Mouse (Mus musculus) adrenal gland, postnatal 4 days (tissue): ENCODE data around the gene Tmem139. TPM values are rescaled to one million over a fixed set of nuclear protein-coding genes. Genes with fewer than 3 reads are reported as not detected.

Experiments
- DNase-seq, 2 experiments: peaks; one replicate each; pipeline ENCODE4 v3.0.0; 2021 to 2022; ENCODE audit warnings: low spot score in 2 of 2, mixed read lengths in 2 of 2
- total RNA-seq, 2 experiments: library from RNA; stranded (reverse); gene quantifications; 2 replicates each; pipeline ENCODE4 v1.2.3; 2021

Tmem139 gene
- total RNA-seq, 2 experiments from 2014 or later = 0.37 to 1.7 TPM

DNA sequence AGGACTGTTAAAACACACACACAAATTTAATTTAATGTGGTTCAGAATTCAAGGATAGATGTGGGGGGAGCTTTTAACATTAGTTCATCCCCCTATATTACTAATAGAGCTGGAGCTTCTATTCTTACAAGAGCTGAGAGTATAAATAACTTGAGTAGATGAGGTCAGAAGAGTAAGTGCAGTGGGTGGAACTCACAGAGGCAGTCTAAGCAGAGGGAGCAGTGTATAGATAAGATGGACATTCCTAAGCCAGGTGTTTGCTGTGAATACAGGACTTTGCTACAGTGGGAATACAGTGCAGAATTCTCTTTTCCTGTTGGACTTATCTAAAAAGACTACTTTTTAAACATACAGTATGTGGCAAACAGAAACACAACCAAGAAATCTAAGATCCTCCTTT, 9.0 kb downstream of the Tmem139 start:
- DNase-seq = no peak

DNA sequence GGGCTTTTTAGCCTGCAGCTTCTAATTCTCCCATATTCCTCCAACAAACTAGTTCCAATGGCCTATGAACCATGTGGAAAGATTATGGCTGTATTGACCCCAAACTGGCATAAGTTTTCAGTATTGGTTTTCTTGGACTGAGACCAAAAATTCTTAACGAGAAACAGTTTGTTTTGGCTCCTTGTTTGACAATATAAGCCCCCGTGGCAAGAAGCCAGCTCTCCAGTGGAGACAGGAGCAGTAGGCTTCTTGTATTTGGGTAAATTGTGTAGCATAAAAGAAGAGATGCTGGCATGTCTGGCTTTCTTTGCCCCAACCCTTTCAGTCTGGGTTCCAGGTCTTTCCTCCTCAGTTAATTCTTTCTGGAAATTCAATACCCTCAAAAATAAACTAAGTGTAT, 14.4 kb downstream of the Tmem139 start:
- DNase-seq = no peak

DNA sequence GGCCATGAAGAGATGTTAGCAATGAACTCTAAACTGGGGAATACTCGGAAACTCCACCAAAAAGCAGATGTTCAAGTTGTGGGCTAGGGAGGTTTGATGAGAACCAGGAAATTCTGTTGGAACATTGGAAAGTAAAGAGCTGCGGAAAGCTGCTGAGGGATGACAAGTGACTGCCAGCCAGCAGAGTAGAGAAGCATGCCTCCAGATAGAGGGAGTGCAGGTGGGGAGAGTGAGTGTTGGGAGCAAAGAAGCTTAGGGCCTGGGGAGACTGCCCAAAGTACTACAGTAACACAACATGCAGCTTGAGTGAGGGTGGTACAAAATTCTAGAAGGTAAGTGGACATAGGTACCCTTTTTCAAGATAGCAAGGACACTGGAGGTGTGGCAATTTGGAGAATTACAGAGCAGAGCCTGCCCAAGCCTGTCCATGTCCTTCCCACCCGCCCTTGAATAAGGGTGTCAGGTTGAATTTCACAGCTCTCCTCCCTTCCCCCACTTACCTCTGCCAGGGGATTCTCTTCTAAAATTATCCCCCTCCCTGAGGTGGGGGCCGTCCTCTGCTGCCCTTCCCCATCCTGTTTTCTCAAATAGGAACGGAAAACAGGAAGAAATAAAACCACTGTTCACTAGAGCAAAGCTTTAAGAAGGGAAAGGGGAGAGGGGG, 21.2 kb downstream of the Tmem139 start:
- DNase-seq = no peak

DNA sequence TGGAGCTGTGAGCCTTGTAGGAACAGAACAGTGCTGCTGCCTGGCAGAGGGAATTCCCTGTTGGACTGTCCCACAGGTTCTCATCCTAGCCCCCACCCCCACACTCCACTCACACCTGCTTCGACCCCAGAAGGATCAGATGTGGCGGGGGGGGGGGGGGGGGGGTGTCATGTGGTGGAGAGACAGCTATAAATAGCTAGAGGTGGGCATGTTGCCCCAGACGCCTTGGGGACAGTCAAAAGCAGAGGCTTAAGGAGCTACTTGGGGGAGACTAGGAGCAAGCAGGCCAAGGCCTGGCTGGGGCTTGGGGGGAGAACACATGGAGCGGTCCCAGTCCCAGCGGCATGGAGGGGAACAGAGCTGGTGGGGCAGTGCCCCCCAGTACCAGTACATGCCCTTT, 24.7 kb downstream of the Tmem139 start, which contains the start of gene Clcn1:
Gene Clcn1 (plus strand): TSS at position 238 of the 400 bp plus-strand sequence.
- DNase-seq = no peak

DNA sequence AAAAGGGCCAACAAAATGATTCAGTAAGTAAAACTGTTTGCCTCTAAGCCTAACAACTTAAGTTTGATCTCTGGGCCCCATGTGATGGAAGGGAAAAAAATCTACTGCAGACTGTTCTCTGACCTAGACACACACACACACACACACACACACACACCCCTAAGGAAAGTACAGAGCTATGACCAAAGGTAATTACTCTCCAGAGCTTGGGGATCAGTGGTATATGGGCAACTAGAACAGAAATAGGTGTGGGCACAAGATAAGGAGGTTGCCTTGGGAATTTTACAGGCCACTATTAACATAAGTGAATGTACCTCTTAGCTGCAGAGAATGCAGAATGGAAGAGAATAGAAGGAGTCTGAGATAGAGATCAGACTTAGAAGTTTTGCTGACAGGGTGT, 25.8 kb downstream of the Tmem139 start:
- no peak for DNase-seq

DNA sequence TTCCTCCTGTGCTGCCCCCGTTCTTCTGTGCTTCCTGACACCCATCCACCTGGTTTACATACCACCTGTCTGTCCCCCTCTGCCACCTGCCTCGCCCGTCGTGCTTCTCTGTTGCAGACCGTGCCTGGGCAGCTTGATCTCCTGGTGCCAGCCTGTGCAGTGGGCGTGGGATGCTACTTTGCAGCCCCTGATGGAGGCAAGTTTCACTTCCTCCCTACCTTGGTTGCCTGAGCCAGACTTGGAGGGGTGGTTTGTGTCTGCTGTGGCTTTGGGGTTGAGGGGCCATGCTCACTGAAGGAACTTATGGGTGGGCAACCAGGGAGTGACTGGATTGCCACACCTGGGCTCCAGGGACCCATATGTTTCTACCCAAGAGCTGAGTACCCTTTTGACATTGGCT, 31.6 kb downstream of the Tmem139 start:
- DNase-seq = no peak

DNA sequence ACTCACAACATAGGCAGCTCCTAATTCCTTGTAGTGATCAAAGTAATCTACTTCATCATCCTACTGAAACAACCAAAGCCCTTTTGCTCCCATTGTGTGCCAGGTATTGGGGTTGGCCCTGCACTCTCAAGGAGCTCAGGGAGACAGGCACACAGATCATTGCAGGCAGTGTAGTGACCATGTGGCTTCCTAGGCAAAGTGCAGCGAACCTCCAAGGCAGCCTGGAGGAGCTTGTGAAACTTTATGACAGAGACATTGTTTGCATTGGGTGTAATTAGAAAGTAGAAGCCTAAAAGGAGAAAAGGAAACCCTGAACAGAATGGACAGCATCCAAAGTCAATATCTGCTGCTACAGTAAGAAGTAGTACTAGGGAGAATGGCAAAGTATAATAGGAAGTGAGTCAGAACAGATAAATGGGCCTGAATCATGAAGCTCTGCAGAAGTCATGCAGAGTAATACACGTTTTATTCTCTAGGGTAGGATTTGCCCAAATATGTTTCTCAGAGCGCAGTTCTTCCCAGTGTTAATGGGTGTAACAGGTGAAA, 33.9 kb downstream of the Tmem139 start:
- no peak for DNase-seq

DNA sequence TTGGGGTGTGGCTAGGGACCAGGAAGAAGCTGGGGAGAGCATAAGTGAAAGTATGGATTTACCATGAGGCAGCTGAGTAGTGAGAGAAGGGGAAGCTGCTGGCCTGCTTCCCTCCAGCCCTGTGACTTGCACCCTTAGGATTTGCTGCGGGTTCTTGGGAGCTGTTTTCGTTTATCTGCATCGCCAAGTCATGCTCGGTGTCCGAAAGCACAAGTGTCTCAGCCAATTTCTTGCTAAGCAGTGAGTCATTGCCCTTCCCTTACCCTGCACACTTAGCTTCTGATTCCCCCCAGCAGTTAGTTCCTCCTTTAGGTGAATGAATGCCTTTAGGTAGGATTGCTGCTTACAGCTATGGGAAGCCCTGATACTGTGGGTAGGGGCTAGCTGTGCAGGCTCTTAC, 37.6 kb downstream of the Tmem139 start:
- no peak for DNase-seq

DNA sequence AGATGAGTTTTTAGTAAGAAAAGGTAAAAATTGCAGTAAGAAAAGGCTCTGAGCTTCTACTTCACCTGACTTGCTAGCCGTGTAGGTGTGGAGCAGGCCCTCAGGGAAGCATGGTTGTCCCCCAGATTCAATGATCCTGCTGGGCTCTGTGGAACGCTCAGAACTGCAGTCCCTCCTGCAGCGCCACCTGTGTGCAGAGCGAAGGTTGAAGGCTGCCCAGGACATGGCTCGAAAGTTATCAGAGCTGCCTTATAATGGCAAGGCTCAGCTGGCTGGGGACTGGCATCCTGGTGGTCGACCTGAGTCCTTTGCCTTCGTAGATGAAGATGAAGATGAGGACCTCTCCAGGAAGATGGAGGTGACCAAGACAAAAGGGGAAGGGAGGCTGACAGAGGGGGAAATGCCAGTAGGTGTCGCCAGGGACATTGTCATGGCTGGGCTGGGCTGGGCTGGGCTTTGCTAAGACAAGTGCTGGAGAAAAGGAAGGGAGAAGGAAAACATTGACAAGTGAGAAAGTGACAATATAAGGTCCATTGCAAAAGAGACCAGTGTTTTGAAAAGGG, 48.1 kb downstream of the Tmem139 start:
- no peak for DNase-seq

DNA sequence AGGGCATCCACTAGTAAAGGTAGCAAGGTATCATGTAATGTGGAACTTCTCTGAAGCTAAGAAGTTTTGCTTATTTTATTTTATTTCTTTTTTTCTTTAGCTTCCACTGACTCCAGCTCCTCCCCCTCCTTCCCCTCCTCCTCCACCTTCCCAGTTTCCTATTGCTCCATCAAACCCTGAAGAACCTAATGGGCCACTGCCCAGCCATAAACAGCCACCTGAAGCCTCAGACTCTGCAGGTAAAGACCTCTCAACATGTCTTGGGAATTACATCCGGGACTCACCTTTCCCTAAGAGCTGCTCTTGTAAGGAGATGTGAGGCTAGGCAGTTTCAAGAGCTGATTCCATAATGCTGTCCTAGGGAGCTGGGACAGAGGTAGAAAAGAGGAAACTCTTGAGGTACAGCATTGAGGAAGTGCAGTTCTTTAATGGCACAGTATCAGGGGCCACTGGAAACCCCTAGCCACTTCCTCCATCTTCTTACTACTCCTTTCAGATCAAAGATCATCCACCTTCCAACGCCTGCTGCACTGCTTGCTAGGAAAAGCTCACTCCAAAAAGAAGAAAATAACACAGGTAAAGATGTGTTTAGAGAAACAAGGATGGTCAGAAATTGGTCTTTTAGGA, 48.8 kb downstream of the Tmem139 start:
- no peak for DNase-seq

Other genes with a start within 250 kb of the Tmem139 start
- gene Sva, start 223.6 kb upstream of the Tmem139 start, total RNA-seq = not detected
- not detected for gene Tas2r139, start 121.0 kb upstream of the Tmem139 start, total RNA-seq
- gene Tas2r144, start 46.6 kb upstream of the Tmem139 start, total RNA-seq = not detected
- 10 to 100 TPM; 75.2 to 77.9 TPM for gene Gstk1, start 16.0 kb upstream of the Tmem139 start, total RNA-seq
- gene Casp2, start 3.0 kb downstream of the Tmem139 start, total RNA-seq = 10 to 100 TPM; 52.4 to 61.4 TPM
- 1 to 10 TPM; 1.5 to 2.6 TPM for gene Clcn1, start 24.7 kb downstream of the Tmem139 start, total RNA-seq
- 1 to 10 TPM; 1.3 to 1.5 TPM for gene Fam131b, start 62.7 kb downstream of the Tmem139 start, total RNA-seq
- 100 to 1,000 TPM; 106 to 111 TPM for gene Zyx, start 87.7 kb downstream of the Tmem139 start, total RNA-seq
- gene Epha1, start 111.3 kb downstream of the Tmem139 start, total RNA-seq = 1 to 10 TPM; 3.2 to 4.9 TPM
- 1 to 10 TPM; 2.7 TPM for gene Tas2r143, start 138.3 kb downstream of the Tmem139 start, total RNA-seq
- gene Tas2r135, start 143.5 kb downstream of the Tmem139 start, total RNA-seq = 1 to 10 TPM; 1.2 to 1.8 TPM
- 1 to 10 TPM in 1 of 2 experiments, under 1 TPM in 1; 0.98 to 1.1 TPM for gene Tas2r126, start 172.6 kb downstream of the Tmem139 start, total RNA-seq
- gene Olfr458, start 203.2 kb downstream of the Tmem139 start, total RNA-seq = not detected
- not detected for gene Olfr457, start 214.4 kb downstream of the Tmem139 start, total RNA-seq
- gene Olfr456, start 225.2 kb downstream of the Tmem139 start, total RNA-seq = not detected